Mouse (Mus musculus) ES-E14 (cell line): Measurements from ENCODE around the gene Schip1.

Experiments
- CHD2 ChIP-seq: IDR thresholded peaks from 2 replicates; pipeline ENCODE4 v1.6.1; 2014; ENCODE audit warnings: mild to moderate bottlenecking, low read depth, low read length, inconsistent platforms
- MAFK ChIP-seq: IDR thresholded peaks from 2 replicates; pipeline ENCODE4 v1.6.1; 2014; ENCODE audit warnings: mild to moderate bottlenecking, low read depth, low read length, inconsistent platforms; ENCODE audit not compliant: insufficient read depth

GRCm38 (mm10) chr3:68657589-68658245, 593.1 kb downstream of the Schip1 start:
- TF ChIP-seq MAFK: no peak
- TF ChIP-seq CHD2: no peak
